Mouse (Mus musculus) megakaryocyte, embryonic 14.5 days (primary cell): Measurements from ENCODE around the gene Fam187b.

Experiments
- FLI1 ChIP-seq: IDR thresholded peaks from 2 replicates; pipeline ENCODE4 v1.6.1; 2012; ENCODE audit warnings: low read length, inconsistent platforms, mixed read lengths
- GATA1 ChIP-seq: IDR thresholded peaks from 3 replicates; pipeline ENCODE4 v1.6.1; 2012; ENCODE audit warnings: mixed read lengths, low read length, inconsistent platforms, borderline replicate concordance

DNA sequence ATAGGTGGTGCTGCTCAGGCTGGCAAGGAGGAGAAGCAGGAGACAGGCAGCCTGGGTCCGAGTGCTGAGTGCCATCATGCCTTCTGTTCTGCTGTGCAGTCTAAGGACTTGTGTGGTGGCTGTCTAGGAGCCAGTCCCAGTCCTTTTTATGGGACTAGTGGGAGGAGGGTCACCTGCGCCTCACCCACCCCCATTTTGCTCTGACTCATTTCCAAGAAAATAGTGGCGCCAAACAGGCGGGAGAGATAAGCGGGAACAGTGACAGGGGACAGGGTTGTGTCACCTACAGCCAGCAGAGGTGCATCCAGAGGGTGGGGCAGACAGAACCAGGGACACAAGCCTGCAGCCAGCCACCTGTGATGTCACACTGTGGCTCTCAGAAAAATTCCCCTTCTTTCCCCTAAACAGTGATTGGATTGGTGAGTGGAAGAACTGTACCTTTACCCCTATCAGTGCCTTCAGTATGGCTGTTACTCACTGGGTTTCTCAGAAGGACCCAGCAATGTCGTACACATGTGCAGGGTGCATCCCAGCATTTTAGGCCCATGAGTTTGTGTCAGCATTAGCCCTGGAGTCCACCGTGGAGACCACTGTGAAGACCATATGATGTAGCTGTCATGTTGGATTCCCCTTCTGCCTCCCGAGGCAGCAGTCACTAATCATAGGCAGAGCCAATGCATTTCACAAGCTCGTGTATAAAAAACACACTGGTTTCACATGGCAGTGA, 29.5 kb upstream of the Fam187b start, which contains the start of gene Hamp:
- no peak for TF ChIP-seq GATA1
- TF ChIP-seq FLI1 = no peak
